Mouse (Mus musculus) Muller cell, postnatal 12 days (primary cell): ENCODE data around the gene Zfand2a.

Source experiments
- DNase-seq: peaks from one replicate; pipeline ENCODE4 v3.0.0-alpha.2; 2015; ENCODE audit errors: inconsistent ontology term

Zfand2a gene

DNA sequence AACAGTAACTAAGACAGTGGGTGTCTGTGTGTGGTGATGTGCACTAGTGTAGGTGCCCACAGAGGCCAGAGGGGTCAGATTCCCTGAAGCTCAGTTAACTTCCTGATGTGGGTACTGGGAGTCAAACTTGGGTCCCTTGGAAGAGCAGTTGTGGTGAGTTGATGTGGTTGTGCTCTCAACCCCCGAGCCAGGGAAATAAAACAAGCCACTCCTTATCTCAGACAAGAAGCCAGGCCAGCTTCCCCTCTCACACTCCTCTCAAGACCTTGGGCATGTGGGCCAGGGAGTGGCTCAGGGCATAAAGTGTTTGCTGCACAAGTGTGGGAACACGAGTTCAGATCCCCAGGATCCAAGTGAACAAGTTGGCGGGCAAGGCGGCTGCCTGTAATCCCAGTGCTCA lies 17.5 kb downstream of the Zfand2a start:
- DNase-seq: no peak

- no peak for DNase-seq
Observed at GRCm38 (mm10) chr5:139466373-139466772, 18.0 kb downstream of the Zfand2a start.

GRCm38 (mm10) chr5:139464874-139465273 lies 19.5 kb downstream of the Zfand2a start:
- DNase-seq: no peak

DNA sequence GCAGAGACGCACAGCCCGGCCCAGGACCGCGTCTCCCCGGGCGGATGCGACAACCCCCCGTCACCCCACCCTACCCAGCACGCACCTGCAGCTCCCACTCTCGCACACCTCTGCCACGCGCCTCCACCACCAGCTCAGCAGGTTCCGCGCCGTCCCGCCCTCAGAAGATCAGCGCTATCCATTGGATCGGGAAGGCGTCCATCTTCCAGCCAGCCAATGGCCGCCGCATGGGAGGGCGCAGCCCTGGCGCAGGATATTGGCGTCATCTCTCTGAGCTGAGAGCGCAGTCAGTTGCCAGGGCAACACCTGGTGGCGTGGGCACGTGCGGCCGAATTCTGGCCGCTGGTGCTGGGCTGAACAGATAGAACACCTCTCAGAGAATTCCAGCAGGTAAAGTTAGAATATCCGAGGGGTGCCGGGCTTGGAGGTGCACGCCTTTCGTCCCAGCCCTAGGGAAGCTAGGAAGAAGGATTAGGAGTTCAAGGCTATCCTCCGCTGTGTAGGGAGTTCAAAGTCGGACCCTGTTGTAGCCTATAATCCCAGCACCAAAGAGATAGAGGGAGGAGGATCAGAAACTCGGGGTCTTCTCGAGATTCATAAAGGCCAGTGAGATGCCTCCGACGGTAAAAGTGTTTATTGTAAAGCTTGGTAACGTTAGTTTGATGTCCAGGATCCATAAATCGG lies 23.8 kb downstream of the Zfand2a start, which contains the start of gene 3110082I17Rik:
Gene 3110082I17Rik, minus strand, starts transcription at position 144 of the 684 bp plus-strand sequence.
- peak; percentile 96 for DNase-seq

DNA sequence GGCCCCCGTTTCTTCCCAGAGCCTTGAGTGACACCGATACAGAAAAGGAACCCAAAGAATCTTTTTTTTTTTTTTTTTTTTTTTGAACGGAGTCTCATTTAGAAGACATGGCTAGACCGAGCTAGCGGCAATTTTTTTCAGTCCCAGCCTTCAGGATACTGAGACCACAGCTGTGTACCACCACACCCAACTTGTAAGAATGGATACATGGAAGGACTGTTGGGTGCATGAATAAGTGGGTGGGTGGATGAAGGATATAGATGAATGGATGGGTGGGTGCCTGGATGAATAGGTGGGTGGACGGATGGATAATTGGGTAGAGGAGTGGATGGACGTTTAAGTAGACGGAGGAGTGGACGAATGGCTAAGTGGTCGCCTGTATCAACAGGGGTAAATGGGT lies 24.4 kb downstream of the Zfand2a start:
- DNase-seq: no peak

- DNase-seq: no peak
Observed at GRCm38 (mm10) chr5:139457241-139457640, 27.1 kb downstream of the Zfand2a start.

DNA sequence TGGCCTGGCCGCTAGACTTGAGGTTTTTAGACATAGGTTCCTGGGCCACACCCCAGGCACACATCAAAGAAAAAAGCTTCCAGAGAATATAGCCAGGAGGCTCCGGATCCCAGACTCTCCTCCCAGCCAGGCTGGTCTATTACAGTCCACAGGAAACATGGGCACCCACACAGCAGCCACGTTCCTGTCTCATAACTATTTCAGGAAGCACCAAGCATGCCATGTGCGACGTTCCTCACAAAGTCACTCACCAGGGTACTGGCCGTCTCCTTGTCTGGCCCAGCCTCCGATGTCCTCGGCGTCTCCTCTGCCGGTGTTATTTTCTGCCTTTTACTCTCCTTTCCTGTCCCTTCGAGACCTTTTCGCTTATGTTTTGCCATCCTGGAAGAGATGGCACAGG lies 29.2 kb downstream of the Zfand2a start:
- no peak for DNase-seq

GRCm38 (mm10) chr5:139453031-139453430 lies 31.3 kb downstream of the Zfand2a start:
- no peak for DNase-seq

DNA sequence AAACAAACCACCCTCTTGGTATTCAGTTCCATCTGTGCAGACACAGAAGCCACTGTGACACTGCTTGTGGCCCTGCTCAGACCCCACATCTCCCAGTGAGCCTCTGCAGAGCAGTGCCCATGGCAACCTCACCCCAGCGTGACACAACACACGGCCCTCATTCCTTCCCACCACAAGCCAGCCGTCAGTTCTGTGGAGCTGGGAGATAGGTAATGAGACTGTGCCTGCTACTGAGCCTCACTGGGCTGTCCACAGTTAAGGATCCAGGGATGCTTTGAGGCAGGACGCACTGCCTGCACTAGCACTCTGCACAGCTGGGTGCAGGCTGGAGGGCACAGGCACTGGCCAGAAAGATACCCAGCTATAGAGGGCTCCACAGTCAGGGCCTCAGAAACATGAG lies 34.4 kb downstream of the Zfand2a start:
- DNase-seq: peak; percentile 62

DNA sequence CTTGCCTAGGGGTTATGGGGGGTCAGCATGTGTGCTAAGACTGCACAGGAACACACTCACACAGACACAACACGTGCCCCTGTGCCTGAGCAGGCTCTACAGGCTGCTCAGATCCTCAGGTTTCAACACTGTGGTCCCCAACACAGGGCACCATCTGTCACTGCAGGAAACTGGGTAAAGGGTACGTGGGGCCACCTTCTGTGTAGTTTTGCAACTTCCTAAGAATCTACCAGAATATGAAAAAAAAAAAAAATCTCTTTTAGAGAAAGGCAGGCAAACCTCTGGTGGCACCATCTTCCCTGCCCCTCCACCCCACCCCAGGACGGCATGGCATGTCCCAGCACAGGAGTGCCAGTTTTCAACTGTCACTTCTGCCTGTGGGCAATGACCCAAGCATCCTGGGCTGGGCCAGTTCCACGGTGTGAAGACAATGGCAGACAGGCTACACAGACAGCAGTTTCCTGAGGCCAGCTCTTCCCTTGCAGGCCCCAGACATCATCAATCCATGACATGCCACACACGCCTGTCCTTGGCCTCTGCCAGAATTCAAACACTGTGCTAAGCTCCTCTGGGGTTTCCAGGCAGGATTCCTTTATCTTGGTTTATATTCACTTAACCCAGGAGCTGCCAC lies 35.1 kb downstream of the Zfand2a start:
- DNase-seq: peak; percentile 55

DNA sequence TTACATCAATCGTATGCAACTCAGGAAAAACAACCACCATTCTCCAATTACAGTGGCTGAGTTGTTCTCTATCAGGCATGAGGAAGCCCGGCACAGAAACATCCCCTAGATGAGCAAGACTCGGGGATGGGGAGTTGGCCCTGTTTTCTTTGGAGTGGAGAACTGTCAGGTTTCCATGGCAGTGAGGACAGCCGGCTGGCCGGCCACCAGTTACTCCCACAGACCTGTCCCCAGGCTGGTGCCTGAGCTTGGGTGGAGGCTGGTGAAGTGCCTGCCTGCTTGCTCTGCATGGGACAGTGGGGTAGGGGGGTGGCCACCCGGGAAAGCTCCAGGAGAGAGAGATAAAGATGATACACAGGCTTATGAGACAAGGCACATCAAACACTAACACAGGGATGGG lies 36.3 kb downstream of the Zfand2a start:
- peak; percentile 54 for DNase-seq

DNA sequence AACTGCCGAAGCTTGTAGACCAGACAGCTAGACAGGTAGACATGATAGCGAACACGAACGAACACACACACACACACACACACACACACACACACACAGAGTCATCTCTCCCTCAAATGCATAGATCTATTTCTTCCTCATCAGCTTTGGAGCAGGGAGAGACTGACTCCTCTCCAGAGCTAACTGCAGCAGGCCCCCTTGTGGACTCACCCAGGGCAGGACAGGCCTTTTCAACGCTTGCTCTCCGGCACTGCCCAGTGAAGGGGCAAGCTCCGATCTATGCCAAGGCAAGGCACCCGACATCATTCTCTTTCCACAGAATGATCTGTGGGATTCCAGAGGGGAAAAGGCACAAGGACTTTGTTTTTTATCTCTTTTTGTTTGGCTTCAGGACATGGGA lies 39.1 kb downstream of the Zfand2a start:
- no peak for DNase-seq

GRCm38 (mm10) chr5:139442962-139443361 lies 41.4 kb downstream of the Zfand2a start:
- no peak for DNase-seq

- DNase-seq: no peak
Observed at GRCm38 (mm10) chr5:139442428-139442827, 41.9 kb downstream of the Zfand2a start.

- DNase-seq: no peak
Observed at GRCm38 (mm10) chr5:139441726-139442018, 42.7 kb downstream of the Zfand2a start.

GRCm38 (mm10) chr5:139440926-139441725 lies 43.2 kb downstream of the Zfand2a start:
- DNase-seq: no peak

GRCm38 (mm10) chr5:139440451-139440850 lies 43.9 kb downstream of the Zfand2a start:
- DNase-seq: no peak

DNA sequence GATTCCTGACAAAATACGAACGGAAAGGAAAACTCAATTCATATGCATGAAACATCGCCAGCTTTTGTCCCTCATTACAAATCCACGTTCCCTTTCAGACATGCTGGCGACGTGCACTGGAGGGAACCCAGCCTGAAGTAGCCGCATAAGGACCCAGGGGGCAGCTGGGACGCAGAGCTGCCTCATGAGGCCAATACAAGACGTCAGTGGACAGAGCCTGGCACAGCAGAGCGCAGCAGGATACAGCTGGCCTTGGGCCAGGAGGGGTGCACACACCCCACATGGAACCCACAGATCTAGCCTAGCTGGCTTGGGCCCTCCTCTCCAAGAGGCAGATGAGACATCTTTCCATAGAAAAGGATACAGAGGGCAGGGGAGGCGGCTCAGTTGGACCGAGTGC lies 45.9 kb downstream of the Zfand2a start:
- no peak for DNase-seq

DNA sequence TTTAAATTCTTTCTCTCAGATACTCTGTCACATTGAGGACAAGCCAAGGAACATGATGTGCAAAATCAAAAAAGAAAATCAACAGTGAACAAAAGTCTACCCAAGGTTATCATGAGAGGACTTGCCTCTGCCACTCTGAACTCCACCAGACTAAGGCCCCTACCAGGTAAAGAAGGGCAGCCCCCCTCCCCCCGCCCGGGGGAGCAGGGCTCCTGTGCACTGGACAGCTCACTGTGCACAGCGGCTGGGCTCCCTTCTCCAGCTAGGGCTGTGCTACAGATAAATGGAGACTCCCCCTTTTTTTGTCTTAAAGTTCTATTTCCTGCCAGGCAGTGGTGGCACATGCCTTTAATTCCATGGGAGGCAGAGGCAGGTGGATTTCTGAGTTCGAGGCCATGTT lies 46.6 kb downstream of the Zfand2a start:
- no peak for DNase-seq

- no peak for DNase-seq
Observed at GRCm38 (mm10) chr5:139434940-139435339, 49.4 kb downstream of the Zfand2a start.

DNA sequence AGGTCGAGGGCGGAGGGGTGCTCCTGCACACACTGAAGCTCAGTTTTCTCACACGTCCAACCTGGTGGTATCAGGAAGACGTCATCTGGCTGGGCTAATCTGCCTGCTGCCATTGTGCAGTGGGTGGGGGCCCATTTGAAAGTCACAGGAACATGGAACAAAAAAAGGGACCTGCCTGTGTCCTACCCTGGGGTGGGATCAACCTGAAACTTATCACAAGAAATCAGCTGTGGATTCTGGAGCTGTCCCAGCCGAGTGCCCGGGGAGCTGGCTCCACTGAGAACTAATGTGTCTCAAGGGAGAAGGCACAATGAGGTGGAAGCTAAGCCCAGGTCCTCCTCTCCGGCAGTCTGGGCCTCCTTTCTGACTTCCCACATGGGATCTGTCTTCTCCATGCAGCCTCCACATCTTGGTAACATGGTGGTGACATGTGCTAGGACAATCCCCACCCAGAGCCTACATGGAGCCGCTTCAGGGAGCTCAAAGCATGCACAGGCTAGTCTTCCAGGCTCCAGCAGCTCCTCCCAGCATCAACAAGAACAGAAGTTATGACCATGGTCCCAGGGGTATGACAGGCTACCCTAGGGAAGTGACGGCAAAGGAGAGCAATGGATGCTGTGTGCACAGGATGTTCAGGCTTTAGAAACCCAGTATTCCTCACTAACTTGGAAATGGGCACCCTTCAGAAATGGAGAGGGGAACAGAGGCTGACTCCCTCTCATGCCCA lies 50.3 kb downstream of the Zfand2a start:
- no peak for DNase-seq
